Mouse (Mus musculus): ENCODE data around the gene Gm8220.
"Not testable (repeated sequence)": the region's sequence is repeated elsewhere in the genome, so short reads cannot be mapped to it uniquely, and the experiment has no call there.

DNA sequence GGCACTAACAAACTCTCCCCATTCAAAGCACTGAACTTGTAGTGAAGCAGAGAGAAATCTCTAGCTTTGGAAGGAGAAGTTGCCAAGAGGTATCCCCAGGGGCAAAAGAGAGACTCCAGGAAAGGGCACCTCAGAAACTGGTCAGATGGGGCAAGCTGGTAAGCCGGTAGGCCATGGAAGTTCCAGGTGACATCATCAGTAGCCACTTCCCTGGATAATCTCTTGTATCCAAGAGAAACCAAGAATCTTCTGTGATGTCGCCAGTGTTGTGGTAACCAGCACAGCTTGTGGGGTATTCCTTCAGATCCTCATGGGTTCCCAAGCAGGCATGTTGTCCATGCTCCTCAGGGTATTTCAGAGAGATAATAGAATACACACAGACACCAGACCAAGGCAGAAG is at the start of gene Gm8220:
- TF ChIP-seq POLR2A, CTCF (IDR thresholded peaks at IDR 0.05; ENCODE audit: insufficient read depth, low read depth, low read length): not testable (repeated sequence)
